Mouse (Mus musculus): Measurements from ENCODE around the gene Sorl1. TPM values are rescaled to one million over a fixed set of nuclear protein-coding genes. Genes with fewer than 3 reads are reported as not detected.

Gene Sorl1
- polyA plus RNA-seq, 1 experiment from 2014 or later, result 7.1 TPM

DNA sequence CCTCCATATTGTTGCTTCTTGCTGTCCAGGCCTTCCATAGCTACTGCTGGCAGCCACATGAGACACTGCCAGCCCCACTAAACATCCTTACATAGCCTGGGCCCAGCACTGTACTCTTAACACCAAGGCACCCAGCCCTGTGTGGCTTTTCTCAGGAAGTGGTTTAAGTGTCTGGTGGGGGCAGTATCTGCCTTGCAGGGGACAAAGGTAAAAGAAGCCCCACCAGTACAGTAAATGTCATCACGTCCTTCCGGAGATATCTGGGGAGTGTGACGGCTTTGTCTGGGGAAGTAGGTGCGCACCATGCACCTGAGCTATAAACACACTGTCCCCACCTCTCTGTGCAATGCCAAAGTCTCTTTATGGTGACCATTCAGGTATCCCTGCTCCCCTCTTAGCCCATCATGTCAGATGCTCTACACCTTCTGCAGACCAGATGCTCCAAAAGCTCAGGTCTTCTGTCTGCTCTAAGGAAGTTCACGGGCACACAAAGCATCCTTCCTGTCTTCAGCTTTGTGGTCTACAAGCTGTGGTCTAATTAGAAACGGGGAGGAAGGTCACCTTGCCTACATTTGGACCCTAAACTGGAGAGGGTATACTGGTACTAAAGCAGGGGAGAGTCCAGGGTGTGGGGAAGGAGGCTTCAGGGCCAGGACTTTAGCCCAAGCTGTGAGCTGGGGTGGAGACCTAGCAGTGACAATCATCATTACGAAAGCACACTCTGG lies 26.9 kb downstream of the Sorl1 start:
- no peak overlapping the region for H3K4me3 ChIP-seq (ENCODE audit: low read depth, low read length)
- no peaks in the 10 kb centered on the region for H3K4me1 ChIP-seq (replicated peaks; ENCODE audit: control insufficient read depth, insufficient read depth)
- no peaks in the 10 kb centered on the region for H3K9me3 ChIP-seq (ENCODE audit: control insufficient read depth, low read length)
- H3K9ac ChIP-seq (ENCODE audit: low read length), result no peak overlapping the region
- TF ChIP-seq EP300 (optimal IDR thresholded peaks at IDR 0.05), result no peak
- TF ChIP-seq CTCF (IDR thresholded peaks at IDR 0.05; ENCODE audit: low read depth), result no peak
- H3K27me3 ChIP-seq (ENCODE audit: control insufficient read depth, insufficient read depth, low read length), result no peaks in the 10 kb centered on the region
- 0 out of 2 replicates have a peak, but pooled peaks cover 2% of the 10 kb centered on the region for H3K36me3 ChIP-seq (ENCODE audit: control insufficient read depth, insufficient read depth, low read length)
- ATAC-seq (ENCODE audit: low FRiP score, low TSS enrichment) (no peak; the same call in 1 of the 2 replicates), DNase-seq (ENCODE audit: low spot score) (no peak)
- no peak overlapping the region for H3K4me2 ChIP-seq (replicated peaks; ENCODE audit: low read depth)
- 89% methylated on average over 7 of the region's 7 CpGs for WGBS
- H3K27ac ChIP-seq (replicated peaks), result no peak overlapping the region

DNA sequence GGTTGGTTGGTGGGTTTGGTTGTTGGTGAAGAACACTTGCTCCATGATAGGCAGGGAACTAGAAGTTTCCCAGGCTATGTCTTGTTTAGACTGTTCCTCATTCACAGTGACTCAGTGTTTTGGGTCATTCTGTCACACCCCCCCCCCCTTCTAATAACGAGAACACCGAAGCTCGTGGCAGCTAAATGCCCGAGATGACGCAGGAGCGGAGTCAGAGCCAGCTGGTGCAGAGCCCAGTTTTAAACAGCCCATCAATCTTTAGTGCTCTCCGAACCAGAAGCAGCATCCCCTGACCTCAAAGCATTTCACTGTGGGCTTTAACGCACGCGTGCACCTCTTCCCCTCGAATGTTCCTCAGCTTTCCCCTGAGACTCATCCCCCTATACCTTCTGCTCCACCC lies 29.3 kb downstream of the Sorl1 start:
- Histone ChIP-seq H3K9me3 (ENCODE audit: control insufficient read depth, low read length) (no peaks in the 10 kb centered on the region), H3K9ac (ENCODE audit: low read length) (no peak overlapping the region), H3K36me3 (ENCODE audit: control insufficient read depth, insufficient read depth, low read length) (0 out of 2 replicates have a peak, but pooled peaks cover 2% of the 10 kb centered on the region), H3K4me1 (replicated peaks; ENCODE audit: control insufficient read depth, insufficient read depth) (no peaks in the 10 kb centered on the region), H3K4me2 (replicated peaks; ENCODE audit: low read depth) (no peak overlapping the region), H3K4me3 (ENCODE audit: low read depth, low read length) (no peak overlapping the region), H3K27me3 (ENCODE audit: control insufficient read depth, insufficient read depth, low read length) (no peaks in the 10 kb centered on the region), H3K27ac (replicated peaks) (no peak overlapping the region)
- no peak for TF ChIP-seq CTCF (IDR thresholded peaks at IDR 0.05; ENCODE audit: low read depth)
- TF ChIP-seq EP300 (optimal IDR thresholded peaks at IDR 0.05), result no peak
- 33% methylated on average over 11 of the region's 11 CpGs for whole genome bisulfite sequencing
- peak; percentile 43 for DNase-seq (ENCODE audit: low spot score)
- ATAC-seq (ENCODE audit: low FRiP score, low TSS enrichment), result peak; percentile 9; the same call in 1 of the 2 replicates

DNA sequence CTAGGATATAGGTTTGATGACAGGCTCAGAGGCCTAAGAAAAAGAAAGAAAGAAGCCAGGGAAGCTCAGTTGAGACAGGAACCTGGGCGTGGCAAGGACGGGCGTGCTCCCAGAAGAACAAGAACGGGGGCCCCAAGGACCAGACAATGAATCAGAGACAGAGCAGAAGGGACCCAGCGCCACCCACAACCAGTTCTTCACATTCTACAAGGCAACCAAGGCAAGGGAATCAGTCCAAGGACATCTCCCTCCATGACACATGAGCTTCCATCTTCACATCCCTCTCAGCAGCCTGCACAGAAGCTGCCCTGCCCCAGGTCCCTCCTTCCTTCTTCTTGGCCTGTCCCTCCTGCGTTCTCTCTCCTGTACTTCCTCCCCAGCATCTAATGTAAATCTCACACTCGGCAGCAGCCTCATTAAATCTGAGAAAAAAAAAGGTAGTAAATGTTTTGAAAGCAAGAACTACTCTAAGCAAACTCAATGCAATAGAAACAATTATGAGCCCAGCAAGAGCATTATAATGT lies 30.0 kb downstream of the Sorl1 start:
- Histone ChIP-seq H3K9ac (ENCODE audit: low read length) (no peak overlapping the region), H3K36me3 (ENCODE audit: control insufficient read depth, insufficient read depth, low read length) (0 out of 2 replicates have a peak, but pooled peaks cover 2% of the 10 kb centered on the region), H3K27me3 (ENCODE audit: control insufficient read depth, insufficient read depth, low read length) (no peaks in the 10 kb centered on the region), H3K4me1 (replicated peaks; ENCODE audit: control insufficient read depth, insufficient read depth) (no peaks in the 10 kb centered on the region), H3K9me3 (ENCODE audit: control insufficient read depth, low read length) (no peaks in the 10 kb centered on the region), H3K4me3 (ENCODE audit: low read depth, low read length) (no peak overlapping the region), H3K27ac (replicated peaks) (no peak overlapping the region), H3K4me2 (replicated peaks; ENCODE audit: low read depth) (no peak overlapping the region)
- ATAC-seq (ENCODE audit: low FRiP score, low TSS enrichment), result no peak
- no peak for TF ChIP-seq EP300 (optimal IDR thresholded peaks at IDR 0.05)
- no peak for TF ChIP-seq CTCF (IDR thresholded peaks at IDR 0.05; ENCODE audit: low read depth)
- 68% methylated on average over 7 of the region's 7 CpGs for WGBS
- DNase-seq (ENCODE audit: low spot score), result no peak

DNA sequence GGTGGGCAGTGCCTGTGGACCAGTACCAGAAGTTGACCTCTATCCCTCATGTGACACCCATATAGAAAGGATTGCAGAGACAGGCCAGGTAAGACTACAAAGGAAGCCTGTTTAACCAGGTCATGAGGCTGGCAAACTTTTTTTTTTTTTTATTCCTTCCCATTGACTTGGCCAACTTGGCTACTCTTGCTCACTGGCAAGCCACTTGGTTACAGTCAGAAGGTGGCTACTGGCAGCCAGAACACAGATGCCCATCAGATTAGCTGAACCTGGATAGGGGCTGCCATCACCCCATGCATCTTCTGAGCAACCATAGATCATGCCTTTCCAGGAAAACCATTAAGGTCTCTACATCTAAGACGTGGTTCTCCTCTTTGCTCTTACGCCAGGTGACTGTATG lies 31.3 kb downstream of the Sorl1 start:
- Histone ChIP-seq H3K36me3 (ENCODE audit: control insufficient read depth, insufficient read depth, low read length) (no peaks in the 10 kb centered on the region), H3K27me3 (ENCODE audit: control insufficient read depth, insufficient read depth, low read length) (no peaks in the 10 kb centered on the region), H3K4me3 (ENCODE audit: low read depth, low read length) (no peak overlapping the region), H3K4me1 (replicated peaks; ENCODE audit: control insufficient read depth, insufficient read depth) (no peaks in the 10 kb centered on the region), H3K9me3 (ENCODE audit: control insufficient read depth, low read length) (no peaks in the 10 kb centered on the region), H3K27ac (replicated peaks) (no peak overlapping the region), H3K9ac (ENCODE audit: low read length) (no peak overlapping the region), H3K4me2 (replicated peaks; ENCODE audit: low read depth) (no peak overlapping the region)
- TF ChIP-seq EP300 (optimal IDR thresholded peaks at IDR 0.05) (no peak), CTCF (IDR thresholded peaks at IDR 0.05; ENCODE audit: low read depth) (no peak)
- ATAC-seq (ENCODE audit: low FRiP score, low TSS enrichment) (no peak), DNase-seq (ENCODE audit: low spot score) (no peak)
- 87% methylated on average over 2 of the region's 2 CpGs for WGBS

DNA sequence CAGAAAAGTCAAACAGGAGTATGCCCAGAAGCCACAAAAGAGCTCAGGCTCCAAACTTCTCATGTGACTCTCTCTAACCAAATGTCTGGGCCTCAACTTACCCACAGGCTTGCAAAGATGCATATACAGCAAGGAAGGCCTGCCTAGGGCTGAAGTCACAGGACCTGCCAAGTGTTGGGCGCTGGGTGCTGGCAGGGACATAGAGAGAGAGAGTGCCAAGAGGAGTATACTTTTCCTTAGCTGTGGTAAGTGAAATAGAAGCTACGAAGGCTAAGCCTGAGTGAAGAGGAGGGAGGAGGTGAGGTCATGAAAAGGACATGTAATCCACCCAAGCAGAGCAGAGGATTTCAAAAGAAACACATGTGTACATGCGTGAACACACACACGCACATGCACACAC lies 32.5 kb downstream of the Sorl1 start:
- Histone ChIP-seq H3K4me1 (replicated peaks; ENCODE audit: control insufficient read depth, insufficient read depth) (no peaks in the 10 kb centered on the region), H3K27me3 (ENCODE audit: control insufficient read depth, insufficient read depth, low read length) (no peaks in the 10 kb centered on the region), H3K27ac (replicated peaks) (no peak overlapping the region), H3K36me3 (ENCODE audit: control insufficient read depth, insufficient read depth, low read length) (no peaks in the 10 kb centered on the region), H3K9me3 (ENCODE audit: control insufficient read depth, low read length) (no peaks in the 10 kb centered on the region), H3K4me3 (ENCODE audit: low read depth, low read length) (no peak overlapping the region), H3K4me2 (replicated peaks; ENCODE audit: low read depth) (no peak overlapping the region), H3K9ac (ENCODE audit: low read length) (no peak overlapping the region)
- 74% methylated on average over 4 of the region's 4 CpGs for WGBS
- DNase-seq (ENCODE audit: low spot score) (no peak), ATAC-seq (ENCODE audit: low FRiP score, low TSS enrichment) (no peak)
- TF ChIP-seq EP300 (optimal IDR thresholded peaks at IDR 0.05), result no peak

DNA sequence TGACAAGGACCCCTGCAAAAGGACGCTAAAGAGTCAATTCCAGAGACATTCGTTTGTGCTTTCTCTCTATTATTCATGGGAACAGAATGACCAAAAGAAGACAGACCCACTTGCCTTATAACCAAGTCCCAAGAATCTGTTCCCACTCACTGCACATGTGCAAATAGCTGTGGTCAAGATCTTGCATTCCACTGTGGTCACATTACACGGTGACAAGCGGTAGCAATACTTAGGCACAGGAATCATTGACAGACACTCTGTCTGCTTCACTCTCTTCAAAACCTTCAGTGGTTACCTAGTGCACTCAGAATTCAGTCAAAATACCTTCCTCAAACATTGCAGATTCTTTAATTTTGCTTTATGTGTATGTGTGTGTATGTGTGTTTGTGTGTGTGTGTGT lies 36.2 kb downstream of the Sorl1 start:
- H3K4me3 ChIP-seq (ENCODE audit: low read depth, low read length), result no peak overlapping the region
- H3K4me2 ChIP-seq (replicated peaks; ENCODE audit: low read depth), result no peak overlapping the region
- no peaks in the 10 kb centered on the region for H3K36me3 ChIP-seq (ENCODE audit: control insufficient read depth, insufficient read depth, low read length)
- no peak overlapping the region for H3K9ac ChIP-seq (ENCODE audit: low read length)
- no peak for DNase-seq (ENCODE audit: low spot score)
- TF ChIP-seq EP300 (optimal IDR thresholded peaks at IDR 0.05), result no peak
- TF ChIP-seq CTCF (IDR thresholded peaks at IDR 0.05; ENCODE audit: low read depth), result no peak
- ATAC-seq (ENCODE audit: low FRiP score, low TSS enrichment), result no peak
- H3K4me1 ChIP-seq (replicated peaks; ENCODE audit: control insufficient read depth, insufficient read depth), result no peaks in the 10 kb centered on the region
- no peaks in the 10 kb centered on the region for H3K9me3 ChIP-seq (ENCODE audit: control insufficient read depth, low read length)
- H3K27ac ChIP-seq (replicated peaks), result no peak overlapping the region
- WGBS, result 69% methylated on average over 4 of the region's 4 CpGs
- no peaks in the 10 kb centered on the region for H3K27me3 ChIP-seq (ENCODE audit: control insufficient read depth, insufficient read depth, low read length)

All from stomach, postnatal 0 days (tissue).